Mouse (Mus musculus): Measurements from ENCODE around the gene Crybb3.
A peak's percentile ranks its signal among the peaks of the same experiment; 100 is the strongest.

Crybb3 gene

DNA sequence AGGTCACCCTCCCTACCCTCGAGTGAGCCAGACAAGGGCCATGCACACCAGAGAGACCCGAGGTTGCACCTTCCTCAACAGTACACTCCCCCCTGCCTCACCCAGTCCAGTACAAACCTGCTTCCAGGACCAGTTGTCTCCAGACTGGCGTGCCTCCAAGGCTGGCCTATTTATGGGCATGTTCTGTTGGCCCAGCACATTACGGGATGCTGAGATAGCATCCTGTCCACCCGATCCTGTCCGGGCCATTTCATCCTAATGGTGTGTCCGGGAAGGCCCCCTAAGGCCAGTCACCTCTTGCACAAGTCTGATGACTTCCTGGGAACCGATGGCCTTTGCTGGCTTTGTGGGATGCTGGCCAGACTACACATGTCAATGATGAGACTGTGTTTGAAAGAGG is at the start of gene Crybb3:
Gene Crybb3 (minus strand): TSS at position 146 of the 400 bp plus-strand sequence.
- no peak for DNase-seq (ENCODE audit: low read depth)

DNA sequence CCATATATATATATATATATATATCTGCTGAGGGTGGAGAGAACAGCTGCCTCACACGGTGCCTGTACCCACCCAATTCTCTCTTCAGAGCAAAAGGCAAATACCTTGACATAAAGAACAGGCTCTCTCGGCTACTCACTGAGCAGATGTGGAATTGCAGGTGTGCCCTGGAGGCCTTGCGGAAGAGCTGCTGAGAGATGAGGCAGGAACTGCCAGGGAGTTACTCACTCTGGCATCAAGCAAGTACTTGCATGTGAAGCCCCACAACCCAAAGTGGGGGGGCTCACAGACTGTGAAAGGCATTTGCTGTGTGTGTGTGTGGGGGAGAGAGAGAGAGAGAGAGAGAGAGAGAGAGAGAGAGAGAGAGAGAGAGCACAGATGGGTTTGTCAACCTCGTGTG is 47.0 kb upstream of the Crybb3 start:
- DNase-seq (ENCODE audit: low read depth) = no peak

DNA sequence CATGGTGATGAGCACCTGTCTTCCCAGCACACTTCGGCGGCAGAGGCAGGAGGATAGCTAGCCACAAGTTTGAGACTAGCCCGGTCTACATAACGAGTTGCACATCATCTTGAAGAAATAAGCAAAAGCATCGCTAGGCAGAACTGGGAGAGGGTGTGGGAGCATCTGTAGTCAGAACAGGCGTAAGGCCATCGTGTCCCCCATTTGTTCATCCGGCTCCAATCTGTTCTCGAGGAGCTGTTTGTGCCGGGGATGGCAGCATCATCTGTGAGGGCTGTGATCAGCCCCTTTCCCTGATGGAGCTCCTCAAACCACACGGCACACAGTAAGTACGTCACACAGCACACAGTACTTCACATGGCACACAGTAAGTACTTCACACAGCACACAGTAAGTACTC is 45.1 kb upstream of the Crybb3 start:
- no peak for DNase-seq (ENCODE audit: low read depth)

DNA sequence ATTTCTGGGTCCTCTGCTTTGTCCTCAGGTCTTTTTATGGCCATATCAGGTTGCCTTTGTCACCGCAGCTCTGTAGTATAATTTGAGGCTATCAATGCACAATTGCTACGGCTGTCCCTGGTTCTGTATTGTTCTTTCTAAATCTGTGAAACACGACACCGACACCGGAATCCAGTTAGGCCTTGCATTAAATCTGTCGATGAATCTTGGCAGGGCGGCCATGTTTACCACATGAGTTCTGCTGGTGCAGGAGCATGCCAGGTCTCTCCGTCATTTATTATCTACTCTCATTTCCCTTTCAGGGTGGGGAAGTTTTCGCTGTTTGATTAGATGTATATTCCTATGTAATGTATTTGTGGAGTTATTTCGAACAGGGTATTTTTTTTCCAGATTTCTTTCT is 42.3 kb upstream of the Crybb3 start:
- DNase-seq (ENCODE audit: low read depth) = no peak

DNA sequence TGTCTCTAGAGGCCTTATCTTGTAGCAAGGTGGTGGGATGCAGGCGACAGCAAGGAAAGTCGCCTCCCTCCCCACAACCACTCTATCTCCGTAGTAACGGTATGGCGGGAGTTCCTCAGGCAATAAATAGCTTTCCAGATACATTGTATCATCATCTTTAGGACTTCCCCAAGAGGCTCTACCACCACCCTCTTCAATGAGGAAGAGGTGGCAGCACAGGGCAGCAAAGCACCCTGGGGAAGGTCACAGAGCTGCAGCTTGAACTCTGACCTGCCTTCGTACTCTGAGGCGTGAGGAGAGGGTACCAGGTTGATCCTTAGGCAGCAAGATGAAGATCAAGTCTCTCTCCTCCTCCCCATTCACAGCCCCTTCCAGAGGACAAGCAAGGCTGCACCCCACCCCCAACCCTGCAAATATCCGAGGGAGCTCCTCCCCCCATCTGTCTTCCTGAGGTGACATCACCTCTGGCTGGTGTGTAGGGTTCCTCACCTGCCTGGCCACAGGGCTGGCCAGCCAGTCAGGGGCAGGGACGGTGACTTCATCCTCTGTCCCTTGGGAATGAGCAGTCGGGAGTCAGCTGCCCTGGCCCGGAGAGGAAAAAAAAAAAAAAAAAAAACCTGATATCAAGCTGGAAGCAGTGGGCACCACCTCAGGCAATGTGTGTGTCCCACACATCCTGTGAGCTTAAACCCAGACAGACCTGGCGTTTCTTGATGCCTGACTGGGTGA is 41.1 kb upstream of the Crybb3 start:
- DNase-seq (ENCODE audit: low read depth) = peak; percentile 29

DNA sequence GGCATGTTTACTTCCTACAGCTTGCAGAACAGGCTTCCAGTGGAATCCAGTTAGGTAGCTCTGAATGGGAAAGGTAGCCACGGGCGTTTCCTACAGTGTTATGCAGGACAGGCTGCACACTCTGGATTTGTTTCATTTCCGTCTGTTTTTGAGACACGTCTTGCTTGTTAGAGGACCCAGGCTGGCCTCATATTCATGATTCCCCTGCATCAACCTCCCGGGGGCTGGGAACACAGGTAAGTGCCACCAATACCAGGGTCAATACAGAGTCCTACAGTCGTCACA is 40.1 kb upstream of the Crybb3 start:
- no peak for DNase-seq (ENCODE audit: low read depth)

DNA sequence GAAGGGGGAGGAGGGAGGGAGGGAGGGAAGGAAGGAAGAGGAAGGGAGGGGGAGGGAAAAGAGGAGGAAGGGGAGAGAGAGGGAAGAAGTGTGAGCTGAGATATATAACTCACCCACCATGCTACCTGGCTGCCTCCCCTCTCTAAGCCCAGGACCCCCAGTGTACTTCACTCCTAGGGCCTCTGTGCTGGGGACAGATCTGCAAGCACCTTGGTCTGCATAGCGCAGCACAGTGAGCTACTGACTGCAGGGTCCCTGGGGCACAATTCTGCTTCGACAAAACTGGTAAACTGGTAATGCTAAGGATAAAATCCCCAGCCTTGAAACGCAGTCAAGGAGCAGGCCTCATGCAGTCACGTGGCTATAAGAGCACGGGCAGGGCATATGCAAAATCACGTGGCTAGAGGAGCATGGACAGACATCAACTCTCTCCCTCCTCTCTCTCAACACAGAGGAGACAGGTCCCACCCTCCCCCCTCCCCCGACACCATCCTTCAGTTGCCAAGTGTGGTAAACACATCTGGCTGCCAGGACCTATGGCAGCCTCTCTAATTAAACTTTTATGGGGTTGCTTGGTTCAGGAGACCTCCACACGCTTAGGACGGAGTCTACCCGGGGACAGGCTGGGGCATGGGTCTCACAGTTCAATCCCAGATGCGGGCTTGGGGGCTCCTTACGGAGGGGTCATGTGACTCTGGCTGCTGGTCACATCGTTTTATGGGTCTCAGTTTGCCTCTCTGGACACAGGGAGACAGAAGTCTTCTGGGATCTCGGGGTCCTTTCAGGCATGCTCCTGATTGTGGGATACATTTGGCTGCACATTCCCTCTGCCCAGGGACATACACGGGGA is 39.6 kb upstream of the Crybb3 start:
- DNase-seq (ENCODE audit: low read depth) = peak; percentile 35

DNA sequence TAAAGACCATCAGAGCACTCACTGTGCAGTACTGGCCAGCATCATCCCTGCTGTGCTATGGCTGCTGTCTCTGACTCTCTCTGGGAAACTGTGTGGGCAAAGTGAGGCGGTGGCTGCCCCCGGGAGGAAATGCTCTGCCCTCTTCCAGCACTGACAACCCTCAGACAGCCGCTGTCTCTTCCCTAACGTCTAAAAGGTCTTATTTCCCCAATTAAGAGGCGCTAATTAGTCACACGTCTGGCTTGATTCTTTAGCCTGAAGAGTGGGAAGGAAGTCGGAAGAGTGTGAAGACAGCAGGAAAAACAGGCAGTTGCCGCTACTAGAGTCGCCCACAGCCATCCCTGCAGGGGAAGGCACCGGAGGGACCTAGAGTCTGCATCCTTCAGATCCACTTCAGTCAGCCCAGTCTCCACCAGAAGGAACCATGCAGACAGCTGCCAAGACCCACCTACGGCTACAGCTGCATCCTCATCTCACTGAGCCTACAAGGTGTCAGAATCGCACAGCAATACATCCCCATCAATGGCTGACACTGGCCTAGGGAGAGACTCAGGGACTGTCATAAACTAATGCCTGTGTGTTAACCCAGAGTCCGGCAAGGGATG is 38.6 kb upstream of the Crybb3 start:
- peak; percentile 67 for DNase-seq (ENCODE audit: low read depth)

DNA sequence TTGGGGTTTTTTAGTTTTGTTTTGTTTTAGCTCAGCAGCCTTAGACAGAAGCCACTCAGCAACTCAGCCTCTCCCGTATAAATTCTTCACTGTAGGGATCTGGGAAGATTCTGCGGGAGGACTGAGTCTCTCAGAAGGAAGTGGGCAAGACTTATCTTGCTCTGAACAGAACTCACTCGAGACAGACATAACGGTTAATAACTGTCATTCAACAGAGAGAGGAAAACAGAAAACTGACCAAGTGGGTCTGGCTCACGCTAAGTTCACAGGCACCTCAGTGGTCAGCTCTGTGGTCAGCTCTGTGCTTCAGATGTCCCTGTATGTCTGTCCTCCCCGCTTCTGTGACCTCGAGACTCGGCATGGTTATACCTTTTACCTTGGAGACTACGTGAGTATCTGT is 37.9 kb upstream of the Crybb3 start:
- DNase-seq (ENCODE audit: low read depth) = peak; percentile 90

DNA sequence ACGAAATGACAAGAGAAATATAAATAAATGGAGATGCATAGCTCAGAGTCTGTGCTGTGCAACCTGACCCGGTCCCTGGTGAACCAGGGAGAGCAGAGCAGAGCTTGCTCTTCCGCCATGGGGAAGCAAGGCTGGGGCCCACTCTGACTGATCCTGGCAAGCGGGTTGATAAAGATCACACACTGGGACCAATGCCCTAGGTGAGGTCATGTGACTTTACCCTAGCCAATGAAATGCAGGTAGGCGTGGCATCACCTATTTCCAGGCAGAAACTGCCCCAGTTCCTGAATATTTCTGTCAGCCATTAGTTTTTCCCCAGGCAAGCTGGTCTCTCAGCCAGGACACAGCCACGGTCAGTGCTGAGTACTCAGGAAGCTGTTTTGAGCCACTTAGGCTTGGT is 37.3 kb upstream of the Crybb3 start:
- peak; percentile 96 for DNase-seq (ENCODE audit: low read depth)

DNA sequence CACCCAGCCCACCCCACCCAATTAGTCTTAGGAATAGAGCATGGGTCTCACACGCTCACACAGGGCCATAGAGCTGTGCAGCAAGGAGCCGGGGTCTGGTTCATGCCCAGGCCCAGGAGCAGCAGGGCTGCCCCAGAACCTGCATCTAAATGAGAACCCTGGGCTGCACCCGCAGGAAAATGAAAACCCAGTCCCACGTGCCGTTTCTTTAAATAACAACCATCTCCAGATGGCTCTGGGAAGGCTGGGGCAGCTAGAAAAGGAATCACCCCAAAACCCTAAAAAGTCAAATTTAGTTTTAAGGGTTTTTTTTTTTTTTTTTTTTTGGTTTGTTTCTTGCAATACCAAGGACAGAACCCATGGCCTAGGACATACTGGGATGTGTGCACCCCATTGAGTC is 36.0 kb upstream of the Crybb3 start:
- no peak for DNase-seq (ENCODE audit: low read depth)

DNA sequence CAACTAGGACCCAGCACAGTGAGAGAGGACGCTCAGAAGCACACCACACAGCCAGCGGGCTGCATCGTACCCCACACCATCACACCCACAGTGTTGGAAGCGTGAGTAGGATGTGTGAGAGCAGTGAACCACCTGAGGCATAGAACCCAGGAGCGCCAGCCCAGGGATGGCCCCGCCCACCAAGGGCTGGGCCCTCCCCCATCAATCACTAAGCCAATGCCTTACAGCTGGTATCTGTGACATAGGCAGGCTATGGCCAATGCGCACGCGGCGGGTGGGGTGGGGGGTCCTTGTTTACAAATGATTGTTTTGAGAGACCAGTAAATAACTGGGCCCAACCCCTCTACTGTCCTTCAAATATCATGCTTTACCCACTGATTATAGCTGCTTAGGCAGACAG is 34.5 kb upstream of the Crybb3 start:
- DNase-seq (ENCODE audit: low read depth) = no peak

DNA sequence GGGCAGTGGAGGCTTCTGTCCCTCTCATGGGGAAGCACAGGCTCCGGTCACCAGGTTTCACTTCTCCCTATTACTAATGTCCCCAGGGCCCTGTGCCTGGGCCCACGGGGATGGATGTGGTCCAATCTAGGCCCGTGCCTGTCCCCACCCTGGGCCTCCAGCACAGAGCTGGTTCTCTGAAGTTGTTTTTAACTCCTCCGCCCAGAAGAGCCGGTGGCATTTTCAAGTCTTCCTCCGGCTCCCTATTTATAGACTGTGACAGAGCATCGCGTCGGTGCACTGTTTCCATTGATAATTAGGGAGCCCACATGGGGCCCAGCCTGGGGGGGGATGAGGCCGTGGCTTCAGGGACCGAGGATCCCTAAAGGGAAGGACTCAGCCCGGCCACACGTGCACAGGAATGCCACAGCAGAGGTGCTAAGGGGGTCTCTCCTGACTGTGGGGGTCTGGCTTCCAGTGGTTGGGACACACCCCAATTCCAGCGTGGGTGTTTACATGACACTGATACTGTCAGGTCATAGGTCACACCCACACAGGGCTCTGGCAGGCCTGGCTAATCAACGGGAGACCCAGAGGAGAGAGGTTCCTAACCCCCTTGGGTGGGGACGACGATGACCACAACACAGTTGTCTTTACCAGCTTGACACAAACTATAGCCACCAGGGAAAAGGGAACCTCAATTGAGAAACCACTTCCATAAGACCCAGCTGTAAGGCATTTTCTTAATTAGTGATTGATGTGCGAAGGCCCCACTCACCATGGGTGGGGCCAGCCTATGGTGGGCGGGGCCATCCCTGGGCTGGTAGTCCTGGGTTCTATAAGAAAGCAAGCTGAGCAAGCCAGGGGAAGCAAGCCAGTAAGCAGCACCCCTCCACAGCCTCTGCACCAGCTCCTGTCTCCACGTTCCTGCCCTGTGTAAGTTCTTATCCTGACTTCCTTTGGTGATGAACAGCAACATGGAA is 33.2 kb upstream of the Crybb3 start:
- DNase-seq (ENCODE audit: low read depth) = peak; percentile 63

DNA sequence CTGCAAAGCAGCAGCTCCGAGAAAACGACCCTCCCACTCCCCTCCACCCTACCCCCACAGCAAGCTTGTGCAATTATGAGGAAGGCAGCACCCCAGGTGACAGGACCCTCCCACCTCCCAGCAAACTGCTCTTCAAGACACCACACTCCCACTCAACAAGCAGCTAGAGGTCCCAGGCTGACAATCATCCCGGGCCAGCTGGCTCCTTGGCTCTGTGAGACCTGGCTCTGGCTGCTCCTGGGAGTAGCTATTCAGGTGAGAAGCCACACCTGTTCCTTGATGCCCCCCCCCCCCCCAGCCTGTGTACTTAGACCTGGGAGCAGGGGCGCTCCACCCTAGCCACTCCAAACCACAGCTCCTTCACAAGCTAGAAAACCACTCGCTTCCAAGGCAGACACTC is 31.7 kb upstream of the Crybb3 start:
- peak; percentile 38 for DNase-seq (ENCODE audit: low read depth)

DNA sequence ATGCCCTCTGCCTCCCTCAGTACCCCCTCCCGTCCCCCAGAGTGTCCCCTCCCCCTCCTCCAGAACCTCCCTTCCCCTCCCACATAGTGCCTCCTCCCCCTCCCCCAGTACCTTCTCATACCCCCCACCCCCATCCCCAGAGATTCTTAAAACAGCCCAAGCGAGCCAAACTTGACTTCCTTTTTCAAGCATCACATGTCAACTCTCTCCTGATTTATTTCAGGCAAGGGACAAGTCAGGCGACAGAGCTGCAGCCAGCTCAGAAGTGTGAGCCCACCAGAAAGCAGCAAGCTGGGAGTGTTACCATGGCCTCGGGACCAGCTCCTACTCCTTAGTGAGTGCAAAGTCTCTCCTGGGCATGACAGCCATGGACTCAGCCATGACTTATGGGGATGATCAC is 30.0 kb upstream of the Crybb3 start:
- DNase-seq (ENCODE audit: low read depth) = no peak

DNA sequence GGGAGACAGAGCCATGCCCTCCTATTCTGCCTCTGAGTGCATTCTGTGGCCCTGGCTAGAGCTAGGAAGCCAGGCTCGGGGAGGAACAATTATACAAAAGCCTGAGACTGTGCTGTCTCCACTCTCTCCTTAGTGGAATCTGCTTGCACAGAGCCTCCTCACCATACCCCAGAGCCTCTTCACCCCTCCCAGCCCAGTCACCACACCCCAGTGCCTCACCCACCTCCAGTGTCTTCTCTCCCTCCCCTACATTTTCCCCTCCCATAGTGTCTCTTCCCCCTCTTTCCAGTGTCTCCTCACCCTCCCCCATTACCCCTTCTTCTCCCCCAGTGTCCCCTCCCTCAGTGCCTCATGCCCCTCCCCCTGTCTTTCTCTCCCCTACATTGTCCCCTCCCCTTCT is 29.5 kb upstream of the Crybb3 start:
- peak; percentile 56 for DNase-seq (ENCODE audit: low read depth)

DNA sequence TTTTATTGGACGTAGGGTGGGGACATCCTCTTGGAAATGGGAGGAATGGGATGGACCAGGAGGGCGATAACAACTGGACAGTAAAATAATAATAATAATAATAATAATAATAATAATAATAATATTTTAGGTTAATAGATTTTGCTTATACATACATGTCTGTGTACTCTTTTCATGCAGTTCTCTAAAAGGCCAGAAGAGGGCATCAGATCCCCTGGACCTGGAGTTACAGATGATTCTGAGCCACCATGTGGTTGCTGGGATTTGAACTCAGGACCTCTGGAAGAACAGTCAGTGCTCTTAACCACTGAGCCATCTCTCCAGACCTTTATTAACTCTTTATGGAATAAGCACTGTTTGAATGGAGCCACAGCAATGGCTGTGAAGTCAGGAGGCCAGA is 28.3 kb upstream of the Crybb3 start:
- DNase-seq (ENCODE audit: low read depth) = peak; percentile 52

DNA sequence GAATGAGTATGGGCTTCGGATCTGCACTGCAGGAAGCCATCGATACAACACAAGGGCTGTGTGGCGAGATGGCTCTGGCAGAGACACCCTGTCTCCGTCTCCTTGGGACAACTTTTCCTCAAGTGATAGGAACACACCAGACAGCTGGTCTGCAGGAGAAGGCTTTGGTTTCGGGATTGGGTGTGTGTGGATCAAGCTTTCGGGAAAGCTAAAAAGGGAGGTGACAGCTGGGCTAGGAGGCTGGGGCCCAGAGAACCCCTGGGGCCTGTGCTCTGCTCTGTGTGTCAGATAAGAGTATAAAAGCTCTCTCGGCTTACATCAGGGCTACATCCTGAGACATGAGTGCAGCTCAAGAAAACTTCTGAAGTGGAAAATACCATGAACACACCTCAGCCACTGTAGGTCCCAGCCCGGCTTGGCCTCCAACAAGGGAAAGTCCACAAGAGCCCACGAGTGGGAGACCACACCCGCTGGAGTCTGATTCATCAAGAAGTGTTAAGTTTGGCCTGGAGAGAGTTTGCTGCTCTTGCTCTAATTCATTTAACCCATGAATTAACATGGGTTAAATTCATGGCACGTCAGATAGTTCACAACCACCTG is 26.9 kb upstream of the Crybb3 start:
- DNase-seq (ENCODE audit: low read depth) = no peak

DNA sequence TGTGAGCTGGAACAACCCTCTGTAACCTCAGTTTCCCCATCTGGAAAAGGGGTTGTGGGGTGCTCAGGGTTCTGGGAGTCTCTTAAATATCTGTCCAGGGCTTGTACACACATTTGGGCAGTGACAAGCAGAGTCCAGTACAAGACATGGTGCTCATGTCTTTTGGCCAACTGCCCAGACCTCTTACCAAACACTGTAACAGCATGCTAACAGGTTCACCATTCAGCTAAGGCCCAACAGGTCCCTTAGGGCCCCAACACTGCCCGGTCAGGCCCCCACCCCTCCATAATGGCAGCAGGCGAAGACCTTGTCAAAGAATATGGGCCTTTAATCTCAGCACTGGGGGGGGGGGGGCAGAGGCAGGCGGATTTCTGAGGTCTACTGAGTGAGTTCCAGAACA is 26.3 kb upstream of the Crybb3 start:
- DNase-seq (ENCODE audit: low read depth) = peak; percentile 58

DNA sequence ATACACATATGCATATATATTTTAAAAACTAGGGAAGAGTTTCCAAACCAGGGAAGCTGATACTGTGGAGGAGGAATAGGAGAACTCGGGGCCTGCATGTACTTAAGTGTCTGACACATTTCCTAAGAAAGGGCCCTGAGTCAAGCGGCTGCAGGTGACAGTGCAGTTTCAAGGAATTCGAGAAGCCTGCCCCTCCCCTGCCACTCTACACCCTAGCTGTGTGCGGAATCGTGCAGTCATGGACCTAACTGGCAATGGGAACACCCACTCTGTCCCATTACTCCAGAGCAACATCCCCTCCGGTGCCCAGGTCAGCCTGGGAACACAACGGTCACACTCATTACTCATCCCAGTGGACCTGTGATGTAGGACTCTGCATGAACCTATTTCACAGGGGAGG is 25.2 kb upstream of the Crybb3 start:
- DNase-seq (ENCODE audit: low read depth) = peak; percentile 31

DNA sequence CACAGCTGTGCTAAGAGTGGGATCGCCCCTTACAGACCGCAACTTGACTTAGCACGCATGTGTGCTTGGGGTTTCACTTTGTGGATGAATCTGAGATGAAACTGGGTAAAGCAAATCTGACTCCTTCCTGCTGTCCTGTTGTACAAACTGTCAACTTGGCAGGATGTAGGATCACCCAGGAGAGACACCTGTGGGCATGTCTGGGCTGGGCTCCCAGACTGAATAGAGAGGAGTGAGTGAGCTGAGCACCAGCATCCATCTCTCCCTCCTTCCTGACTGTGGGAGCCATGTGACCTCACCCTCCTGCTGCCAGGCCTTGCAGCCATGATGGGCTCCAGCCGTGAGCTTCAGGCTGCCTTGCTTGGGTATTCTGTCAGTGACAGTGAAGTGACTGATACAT is 24.1 kb upstream of the Crybb3 start:
- DNase-seq (ENCODE audit: low read depth) = no peak

DNA sequence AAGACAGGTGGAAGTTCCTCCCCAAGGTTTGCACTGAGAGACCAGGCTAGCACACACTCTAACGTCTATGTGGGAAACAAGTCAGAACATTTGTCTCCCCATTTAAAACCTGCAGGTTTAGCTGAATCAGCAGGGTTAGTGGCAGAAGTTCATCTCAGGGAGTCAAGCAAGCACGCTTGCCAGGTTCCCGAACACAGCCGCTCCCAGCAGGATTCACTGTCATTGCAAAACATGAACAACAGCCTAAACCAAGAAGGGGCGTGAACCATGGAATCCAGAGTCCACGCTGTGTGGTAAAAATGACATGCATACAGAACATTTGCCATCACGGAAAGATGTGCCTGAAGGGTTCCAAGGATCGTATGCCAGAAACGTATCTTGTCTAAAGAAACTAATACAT is 23.7 kb upstream of the Crybb3 start:
- DNase-seq (ENCODE audit: low read depth) = no peak

Data from 416B (cell line).